Comparison of ENCODE assay signal across 19 mouse cellular contexts in genomic region chr1:43245014-43245413, GRCm38 (mm10). TPM values are rescaled to one million over a fixed set of nuclear protein-coding genes. Genes with fewer than 3 reads are reported as not detected.
DNase-seq lines count a peak whose midpoint lies in the region; ATAC-seq and TF ChIP-seq lines count a peak whose summit lies in the region.
"Had no signal": no experiment of that assay in that cellular context is flagged by ENCODE, and none has a peak within 500 bp of the region (broad histone marks: within the 10 kb centered on the region; RNA-seq: fewer than 3 reads in every experiment).

No protein-coding gene starts in this region.

- no peak overlapping the region for H3ac ChIP-seq in C2C12 (ENCODE audit: control insufficient read depth, insufficient read length, low read depth)

- no peak overlapping the region for H3K9ac ChIP-seq in intestine, embryonic 16.5 days (ENCODE audit: low read depth, low read length)
- H3K9ac ChIP-seq in intestine, embryonic 15.5 days, result no peak overlapping the region
- H3K9ac ChIP-seq: embryonic facial prominence, embryonic 13.5 days; liver, embryonic 12.5 days; lung, embryonic 15.5 days; midbrain, embryonic 13.5 days had no signal

- no peak for TF ChIP-seq CTCF in C2C12 (IDR thresholded peaks at IDR 0.05; ENCODE audit: control insufficient read depth, insufficient read depth, insufficient read length)

- H3K4me2 ChIP-seq in intestine, embryonic 16.5 days (ENCODE audit: low read depth, low read length), result no peak overlapping the region
- H3K4me2 ChIP-seq in intestine, embryonic 15.5 days (replicated peaks), result no peak overlapping the region
- H3K4me2 ChIP-seq: embryonic facial prominence, embryonic 13.5 days; heart, embryonic 11.5 days; liver, embryonic 12.5 days; lung, embryonic 15.5 days; midbrain, embryonic 13.5 days had no signal

- H3K4me1 ChIP-seq in intestine, embryonic 16.5 days (ENCODE audit: control insufficient read depth, insufficient read depth, low read length), result no peaks in the 10 kb centered on the region
- H3K4me1 ChIP-seq in intestine, embryonic 15.5 days (replicated peaks), result no peaks in the 10 kb centered on the region
- H3K4me1 ChIP-seq: embryonic facial prominence, embryonic 13.5 days; hindbrain, embryonic 10.5 days; liver, embryonic 12.5 days; lung, embryonic 15.5 days; midbrain, embryonic 13.5 days had no signal

- WGBS in intestine, embryonic 16.5 days, result 63% methylated on average over 2 of the region's 2 CpGs
- 62% methylated on average over 2 of the region's 2 CpGs for WGBS in intestine, embryonic 15.5 days

- H3K36me3 ChIP-seq in intestine, embryonic 16.5 days (ENCODE audit: control insufficient read depth, insufficient read depth, low read length), result no peaks in the 10 kb centered on the region
- H3K36me3 ChIP-seq in intestine, embryonic 15.5 days, result no peaks in the 10 kb centered on the region
- no peaks in the 10 kb centered on the region for H3K36me3 ChIP-seq in C2C12 (ENCODE audit: control insufficient read depth, insufficient read depth)
- H3K36me3 ChIP-seq: embryonic facial prominence, embryonic 13.5 days; hindbrain, embryonic 10.5 days; liver, embryonic 12.5 days; lung, embryonic 15.5 days; midbrain, embryonic 13.5 days had no signal

- peak; percentile 87 for DNase-seq in 3T3-L1 (ENCODE audit: low read depth, low spot score)
- peak; percentile 62 for DNase-seq in kidney, postnatal 10 days
- DNase-seq in yolk sac, embryonic 10.5 days (ENCODE audit: low spot score), result no peak
- DNase-seq: adrenal gland, adult 2 months; cerebellum, adult 11-12 months had no signal

- ATAC-seq in intestine, embryonic 16.5 days, result peak; percentile 31; the same call in 1 of the 2 replicates
- no peak for ATAC-seq in intestine, embryonic 15.5 days
- no peak for ATAC-seq in monocyte, adult 5-6 weeks (replicated peaks; ENCODE audit: insufficient number of reproducible peaks, low FRiP score, low TSS enrichment, poor library complexity, severe bottlenecking)
- ATAC-seq: inflammation-experienced regulatory T-cells, adult 6 months; liver, embryonic 12.5 days; midbrain, embryonic 13.5 days had no signal

- no peaks in the 10 kb centered on the region for H3K9me3 ChIP-seq in intestine, embryonic 16.5 days (ENCODE audit: control insufficient read depth, low read length)
- no peaks in the 10 kb centered on the region for H3K9me3 ChIP-seq in intestine, embryonic 15.5 days
- H3K9me3 ChIP-seq: embryonic facial prominence, embryonic 13.5 days; hindbrain, embryonic 10.5 days; liver, embryonic 12.5 days; lung, embryonic 15.5 days; midbrain, embryonic 13.5 days had no signal

- no peaks in the 10 kb centered on the region for H3K27me3 ChIP-seq in intestine, embryonic 16.5 days (replicated peaks; ENCODE audit: control insufficient read depth, insufficient read depth, low read length)
- no peaks in the 10 kb centered on the region for H3K27me3 ChIP-seq in intestine, embryonic 15.5 days (replicated peaks)
- no peaks in the 10 kb centered on the region for H3K27me3 ChIP-seq in C2C12 (ENCODE audit: control insufficient read depth, insufficient read depth, insufficient read length)
- H3K27me3 ChIP-seq: embryonic facial prominence, embryonic 13.5 days; liver, embryonic 12.5 days; lung, embryonic 15.5 days; midbrain, embryonic 13.5 days had no signal

- H3K79me2 ChIP-seq in C2C12 (ENCODE audit: control insufficient read depth, insufficient read depth), result no peaks in the 10 kb centered on the region

- no peaks in the 10 kb centered on the region for H3K79me3 ChIP-seq in C2C12 (ENCODE audit: low read depth)

- no peak overlapping the region for H3K27ac ChIP-seq in intestine, embryonic 16.5 days (ENCODE audit: low read length)
- H3K27ac ChIP-seq in intestine, embryonic 15.5 days, result no peak overlapping the region
- H3K27ac ChIP-seq: embryonic facial prominence, embryonic 13.5 days; hindbrain, embryonic 10.5 days; layer of hippocampus, adult 2 months; liver, embryonic 12.5 days; lung, embryonic 15.5 days; macrophage; midbrain, embryonic 13.5 days had no signal

- no peak overlapping the region for H3K4me3 ChIP-seq in intestine, embryonic 16.5 days (ENCODE audit: low read length)
- H3K4me3 ChIP-seq in intestine, embryonic 15.5 days (replicated peaks), result no peak overlapping the region
- no peak overlapping the region for H3K4me3 ChIP-seq in C2C12 (ENCODE audit: insufficient read depth, poor library complexity, severe bottlenecking)
- H3K4me3 ChIP-seq: embryonic facial prominence, embryonic 13.5 days; hindbrain, embryonic 10.5 days; layer of hippocampus, adult 2 months; liver, embryonic 12.5 days; lung, embryonic 15.5 days; midbrain, embryonic 13.5 days had no signal

TF ChIP-seq in C2C12, 6 proteins besides CTCF, POLR2A, EP300 and RAD21:
- TF ChIP-seq FOSL1 (IDR thresholded peaks at IDR 0.05; ENCODE audit: insufficient read depth, low read length, poor library complexity, severe bottlenecking) (no peak), MYOD1 (IDR thresholded peaks at IDR 0.05; ENCODE audit: control insufficient read depth, insufficient read length, low read depth) (peak; percentile 2), MAX (IDR thresholded peaks at IDR 0.05) (no peak)

RNA-seq across cellular contexts. Expression of gene Fhl2, which starts 48.2 kb away (rescaled TPM):
- 51.2 and 58.4 TPM in 2 replicates for polyA plus RNA-seq in intestine, embryonic 16.5 days (2015; fragmentation: Nextera tagmentation; extraction: Ambion mirVana)
- 54.5 and 58.0 TPM in 2 replicates for polyA plus RNA-seq in intestine, embryonic 15.5 days (2015; fragmentation: Nextera tagmentation; extraction: Ambion mirVana)
- polyA plus RNA-seq in C2C12 (2012; fragmentation: generic; extraction: Trizol), result 135 TPM
- total RNA-seq in monocyte, adult 5-6 weeks (2017), result 8.1 to 18.7 TPM (median 13.8 TPM) in 3 replicates
- total RNA-seq: MEL had no signal
- polyA plus RNA-seq: macrophage had no signal
